Mouse (Mus musculus): Measurements from ENCODE around the gene Phf14. TPM values are rescaled to one million over a fixed set of nuclear protein-coding genes. Genes with fewer than 3 reads are reported as not detected.

Gene Phf14
- polyA plus RNA-seq, 1 experiment, result 3.9 TPM

- no peaks in the 10 kb centered on the region for H3K27me3 ChIP-seq (ENCODE audit: control insufficient read depth, insufficient read depth, low read length)
- peaks cover 2% of the 10 kb centered on the region for H3K36me3 ChIP-seq (ENCODE audit: control insufficient read depth, insufficient read depth, low read length)
- H3K27ac ChIP-seq (ENCODE audit: insufficient read depth, low read depth, low read length), result no peak overlapping the region
- 72% methylated on average over 5 of the region's 5 CpGs for WGBS
- H3K4me1 ChIP-seq (ENCODE audit: control insufficient read depth, insufficient read depth, insufficient read length, low read length), result no peaks in the 10 kb centered on the region
- no peak overlapping the region for H3K4me3 ChIP-seq (ENCODE audit: low read depth, low read length)
- TF ChIP-seq CTCF (IDR thresholded peaks at IDR 0.05; ENCODE audit: extremely low read depth, insufficient read length, insufficient replicate concordance, low read depth, low read length) (no peak), POLR2A (IDR thresholded peaks at IDR 0.05; ENCODE audit: low read depth, low read length) (no peak)
These were observed 167.0 kb downstream of the Phf14 start for GRCm38 (mm10) chr6:12074599-12074998.

- H3K27ac ChIP-seq (ENCODE audit: insufficient read depth, low read depth, low read length), result no peak overlapping the region
- no peak overlapping the region for H3K4me3 ChIP-seq (ENCODE audit: low read depth, low read length)
- TF ChIP-seq POLR2A (IDR thresholded peaks at IDR 0.05; ENCODE audit: low read depth, low read length), result no peak
- no peak for TF ChIP-seq CTCF (IDR thresholded peaks at IDR 0.05; ENCODE audit: extremely low read depth, insufficient read length, insufficient replicate concordance, low read depth, low read length)
- H3K36me3 ChIP-seq (ENCODE audit: control insufficient read depth, insufficient read depth, low read length), result peaks cover 4% of the 10 kb centered on the region; the same call in 1 of the 2 replicates
- H3K27me3 ChIP-seq (ENCODE audit: control insufficient read depth, insufficient read depth, low read length), result no peaks in the 10 kb centered on the region
- 90% methylated on average over 7 of the region's 7 CpGs for WGBS
- no peaks in the 10 kb centered on the region for H3K4me1 ChIP-seq (ENCODE audit: control insufficient read depth, insufficient read depth, insufficient read length, low read length)
These were observed 169.7 kb downstream of the Phf14 start for GRCm38 (mm10) chr6:12077338-12077737.

DNA sequence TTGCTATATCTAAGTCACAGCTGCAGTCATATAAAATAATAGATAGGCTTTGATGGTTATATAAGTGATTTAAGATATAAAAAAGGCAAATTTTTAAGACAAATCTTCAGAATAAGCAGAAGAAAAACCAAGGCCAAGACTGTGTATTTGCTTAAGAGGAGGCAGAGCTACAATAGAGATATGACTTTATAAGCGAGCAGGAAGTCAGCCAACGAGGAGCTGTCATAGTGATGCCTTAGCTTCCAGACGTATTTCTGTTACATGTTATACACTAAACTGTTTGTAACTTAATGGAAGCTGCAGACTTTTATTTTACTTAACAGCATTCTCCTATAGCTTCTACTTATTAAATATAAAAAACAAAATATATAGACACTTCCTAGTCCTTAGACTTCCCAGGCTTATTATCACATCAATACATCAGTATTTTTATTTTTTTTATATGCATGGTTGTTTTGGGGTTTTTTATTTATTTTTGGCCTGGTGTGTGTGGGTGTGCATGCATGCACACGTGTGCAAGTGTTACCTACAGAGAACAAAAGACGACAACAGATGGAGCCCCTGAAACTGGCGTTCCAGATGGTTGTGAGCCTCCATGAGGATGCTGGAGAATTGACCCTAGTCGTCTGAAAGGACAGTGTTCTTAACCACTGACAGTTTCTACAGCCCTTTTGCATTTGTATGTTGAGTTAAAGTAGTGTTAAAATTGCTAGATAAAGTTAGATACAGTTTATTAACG is 170.4 kb downstream of the Phf14 start:
- no peak for TF ChIP-seq CTCF (IDR thresholded peaks at IDR 0.05; ENCODE audit: extremely low read depth, insufficient read length, insufficient replicate concordance, low read depth, low read length)
- TF ChIP-seq POLR2A (IDR thresholded peaks at IDR 0.05; ENCODE audit: low read depth, low read length), result no peak
- no peaks in the 10 kb centered on the region for H3K27me3 ChIP-seq (ENCODE audit: control insufficient read depth, insufficient read depth, low read length)
- H3K4me3 ChIP-seq (ENCODE audit: low read depth, low read length), result no peak overlapping the region
- 85% methylated on average over 8 of the region's 8 CpGs for WGBS
- H3K36me3 ChIP-seq (ENCODE audit: control insufficient read depth, insufficient read depth, low read length), result peaks cover 4% of the 10 kb centered on the region; the same call in 1 of the 2 replicates
- H3K4me1 ChIP-seq (ENCODE audit: control insufficient read depth, insufficient read depth, insufficient read length, low read length), result no peaks in the 10 kb centered on the region
- H3K27ac ChIP-seq (ENCODE audit: insufficient read depth, low read depth, low read length), result no peak overlapping the region

GRCm38 (mm10) chr6:12079260-12079659 is 171.7 kb downstream of the Phf14 start:
- no peaks in the 10 kb centered on the region for H3K4me1 ChIP-seq (ENCODE audit: control insufficient read depth, insufficient read depth, insufficient read length, low read length)
- peaks cover 4% of the 10 kb centered on the region; the same call in 1 of the 2 replicates for H3K36me3 ChIP-seq (ENCODE audit: control insufficient read depth, insufficient read depth, low read length)
- TF ChIP-seq POLR2A (IDR thresholded peaks at IDR 0.05; ENCODE audit: low read depth, low read length) (no peak), CTCF (IDR thresholded peaks at IDR 0.05; ENCODE audit: extremely low read depth, insufficient read length, insufficient replicate concordance, low read depth, low read length) (no peak)
- no peaks in the 10 kb centered on the region for H3K27me3 ChIP-seq (ENCODE audit: control insufficient read depth, insufficient read depth, low read length)
- no peak overlapping the region for H3K27ac ChIP-seq (ENCODE audit: insufficient read depth, low read depth, low read length)
- H3K4me3 ChIP-seq (ENCODE audit: low read depth, low read length), result no peak overlapping the region
- WGBS, result 90% methylated on average over 4 of the region's 4 CpGs

GRCm38 (mm10) chr6:12080423-12080822 is 172.8 kb downstream of the Phf14 start:
- Histone ChIP-seq H3K27me3 (ENCODE audit: control insufficient read depth, insufficient read depth, low read length) (no peaks in the 10 kb centered on the region), H3K4me1 (ENCODE audit: control insufficient read depth, insufficient read depth, insufficient read length, low read length) (no peaks in the 10 kb centered on the region), H3K27ac (ENCODE audit: insufficient read depth, low read depth, low read length) (no peak overlapping the region), H3K36me3 (ENCODE audit: control insufficient read depth, insufficient read depth, low read length) (peaks cover 4% of the 10 kb centered on the region; the same call in 1 of the 2 replicates), H3K4me3 (ENCODE audit: low read depth, low read length) (no peak overlapping the region)
- WGBS, result 70% methylated on average over 5 of the region's 5 CpGs
- TF ChIP-seq POLR2A (IDR thresholded peaks at IDR 0.05; ENCODE audit: low read depth, low read length) (no peak), CTCF (IDR thresholded peaks at IDR 0.05; ENCODE audit: extremely low read depth, insufficient read length, insufficient replicate concordance, low read depth, low read length) (no peak)

- H3K4me3 ChIP-seq (ENCODE audit: low read depth, low read length), result no peak overlapping the region
- no peaks in the 10 kb centered on the region for H3K27me3 ChIP-seq (ENCODE audit: control insufficient read depth, insufficient read depth, low read length)
- H3K4me1 ChIP-seq (ENCODE audit: control insufficient read depth, insufficient read depth, insufficient read length, low read length), result no peaks in the 10 kb centered on the region
- no peak overlapping the region for H3K27ac ChIP-seq (ENCODE audit: insufficient read depth, low read depth, low read length)
- 79% methylated on average over 2 of the region's 2 CpGs for WGBS
- peaks cover 4% of the 10 kb centered on the region; the same call in 1 of the 2 replicates for H3K36me3 ChIP-seq (ENCODE audit: control insufficient read depth, insufficient read depth, low read length)
- no peak for TF ChIP-seq CTCF (IDR thresholded peaks at IDR 0.05; ENCODE audit: extremely low read depth, insufficient read length, insufficient replicate concordance, low read depth, low read length)
- no peak for TF ChIP-seq POLR2A (IDR thresholded peaks at IDR 0.05; ENCODE audit: low read depth, low read length)
These were observed 174.1 kb downstream of the Phf14 start for GRCm38 (mm10) chr6:12081722-12082121.

- Histone ChIP-seq H3K36me3 (ENCODE audit: control insufficient read depth, insufficient read depth, low read length) (peaks cover 4% of the 10 kb centered on the region; the same call in 1 of the 2 replicates), H3K27ac (ENCODE audit: insufficient read depth, low read depth, low read length) (no peak overlapping the region), H3K4me3 (ENCODE audit: low read depth, low read length) (no peak overlapping the region), H3K27me3 (ENCODE audit: control insufficient read depth, insufficient read depth, low read length) (no peaks in the 10 kb centered on the region), H3K4me1 (ENCODE audit: control insufficient read depth, insufficient read depth, insufficient read length, low read length) (no peaks in the 10 kb centered on the region)
- no peak for TF ChIP-seq POLR2A (IDR thresholded peaks at IDR 0.05; ENCODE audit: low read depth, low read length)
- no peak for TF ChIP-seq CTCF (IDR thresholded peaks at IDR 0.05; ENCODE audit: extremely low read depth, insufficient read length, insufficient replicate concordance, low read depth, low read length)
- 82% methylated on average over 2 of the region's 2 CpGs for WGBS
These were observed 174.5 kb downstream of the Phf14 start for GRCm38 (mm10) chr6:12082125-12082524.

Data from small intestine, adult 2 months (tissue).